Mouse (Mus musculus): Measurements from ENCODE around the gene Mef2d.

DNA sequence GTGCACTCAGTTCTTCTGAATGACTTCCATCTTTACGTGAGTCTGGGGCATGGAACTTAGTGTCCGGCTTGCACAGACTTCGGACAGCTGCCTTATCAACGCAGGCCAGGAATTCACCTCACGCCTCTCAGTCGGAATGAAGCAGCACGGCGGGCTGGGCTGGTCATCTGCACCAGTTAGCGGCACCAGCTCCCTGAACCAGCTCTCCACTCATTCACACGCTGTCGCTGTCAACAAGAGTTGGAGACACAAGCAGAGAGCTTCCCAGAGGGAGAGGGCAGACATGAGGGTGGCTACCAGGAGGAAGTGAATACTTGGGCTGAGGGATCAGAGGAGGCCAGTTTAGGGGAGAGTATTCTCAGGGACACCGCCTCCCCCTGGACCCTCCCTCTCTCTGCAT, 27.8 kb upstream of the Mef2d start:
- no peak for TF ChIP-seq FLI1 (IDR thresholded peaks at IDR 0.05; ENCODE audit: low read length)
- no peak for TF ChIP-seq GATA1 (IDR thresholded peaks at IDR 0.05; ENCODE audit: borderline replicate concordance, low read length)
